Mouse (Mus musculus): Measurements from ENCODE around the gene Foxp1. TPM values are rescaled to one million over a fixed set of nuclear protein-coding genes. Genes with fewer than 3 reads are reported as not detected.
A peak's percentile ranks its signal among the peaks of the same experiment; 100 is the strongest.

The Foxp1 gene
- total RNA-seq, 2 experiments from 2014 or later = 88.5 to 93.5 TPM

DNA sequence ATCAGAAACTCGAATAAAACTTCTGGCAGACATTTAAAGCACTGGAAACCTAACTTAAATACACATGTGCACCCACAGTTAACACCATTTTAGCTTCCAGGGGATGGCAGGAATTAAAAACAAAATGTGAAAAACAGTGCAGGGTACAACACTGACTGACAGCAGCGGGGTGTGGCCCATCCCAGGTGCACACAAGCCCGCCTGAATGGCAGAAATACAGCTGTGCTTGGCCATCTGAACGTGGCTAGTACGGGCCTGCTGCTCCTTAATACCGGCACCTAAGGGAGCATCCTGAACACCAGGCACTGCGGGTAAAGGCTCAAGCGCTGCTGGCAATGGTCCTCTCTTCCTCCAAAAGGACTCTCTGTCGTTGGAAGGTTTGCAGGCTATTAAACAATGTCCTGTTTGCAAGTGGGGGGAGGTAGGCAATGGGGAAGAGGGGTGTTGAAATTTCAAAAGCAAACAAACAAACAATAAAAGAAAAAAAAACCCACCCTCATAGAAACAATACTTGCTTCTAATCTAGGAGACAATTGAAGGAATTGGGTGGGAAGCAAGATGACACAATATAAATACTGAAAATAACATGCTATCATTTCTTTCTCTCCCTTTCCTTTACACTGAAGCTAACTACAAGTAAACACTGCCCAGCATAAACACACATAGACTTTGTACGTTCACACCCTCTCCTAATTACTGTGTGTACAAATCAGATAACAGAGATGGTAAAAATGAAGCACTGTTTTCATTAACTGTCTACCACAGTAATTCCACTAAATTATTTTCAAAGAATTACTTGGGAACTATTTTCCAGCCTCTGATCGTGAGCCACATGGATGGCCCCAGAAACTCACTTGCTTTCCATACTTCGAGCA is 501.7 kb downstream of the Foxp1 start:
- no peak for DNase-seq (ENCODE audit: low spot score in 2 of 2)
- no peak for TF ChIP-seq CTCF (conservative IDR thresholded peaks at IDR 0.05)
- peak overlapping the region; percentile 80 for H3K27ac ChIP-seq

DNA sequence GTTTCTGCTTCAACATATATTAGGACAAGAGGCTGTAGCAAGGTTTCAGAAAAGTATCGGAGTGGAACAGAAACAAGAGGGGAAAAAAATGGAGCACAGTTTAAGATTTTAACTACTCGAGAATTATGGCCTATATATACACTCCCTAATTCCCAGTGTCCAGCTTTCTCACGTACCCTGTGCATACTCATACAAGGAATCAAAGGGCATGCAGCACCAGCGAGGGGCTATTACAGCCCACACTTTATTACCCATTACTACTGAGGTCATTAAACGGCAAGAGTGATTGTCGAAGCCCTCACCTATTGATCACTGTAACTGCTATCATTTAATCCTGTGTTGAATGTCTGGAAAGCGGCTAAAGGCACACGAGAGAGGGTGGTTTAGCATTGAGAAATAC is 502.8 kb downstream of the Foxp1 start:
- DNase-seq (ENCODE audit: low spot score in 2 of 2) = no peak
- TF ChIP-seq CTCF (conservative IDR thresholded peaks at IDR 0.05) = no peak
- peak overlapping the region; percentile 80 for H3K27ac ChIP-seq
- H3K4me3 ChIP-seq = no peak overlapping the region; the same call in 1 of the 2 replicates

More for the DNA sequence above, 501.7 kb downstream of the Foxp1 start:
- peak overlapping the region; percentile 8; the same call in 1 of the 2 replicates for H3K4me3 ChIP-seq

DNA sequence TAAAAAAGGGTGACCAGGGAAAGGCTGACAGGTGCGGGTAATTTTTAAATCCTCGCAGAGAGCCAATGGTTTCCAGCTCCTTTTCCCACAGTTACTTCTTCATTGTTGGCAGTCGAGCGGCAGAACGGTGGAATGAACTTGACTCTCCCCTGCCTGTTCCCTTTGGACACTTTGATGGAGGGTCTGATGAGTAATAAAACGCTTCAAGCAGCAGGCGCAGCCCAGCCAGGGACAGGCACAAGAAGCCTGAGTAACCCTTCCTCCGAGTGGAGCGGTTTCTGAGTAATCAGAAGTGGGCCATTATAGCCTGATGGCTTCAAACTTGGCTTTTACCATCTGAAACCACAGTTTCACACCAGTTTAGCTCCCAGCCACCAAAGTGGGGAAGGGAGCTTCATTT is 503.3 kb downstream of the Foxp1 start:
- Histone ChIP-seq H3K4me3 (no peak overlapping the region; the same call in 1 of the 2 replicates), H3K27ac (peak overlapping the region; percentile 80)
- DNase-seq (ENCODE audit: low spot score in 2 of 2) = no peak
- no peak for TF ChIP-seq CTCF (conservative IDR thresholded peaks at IDR 0.05)

DNA sequence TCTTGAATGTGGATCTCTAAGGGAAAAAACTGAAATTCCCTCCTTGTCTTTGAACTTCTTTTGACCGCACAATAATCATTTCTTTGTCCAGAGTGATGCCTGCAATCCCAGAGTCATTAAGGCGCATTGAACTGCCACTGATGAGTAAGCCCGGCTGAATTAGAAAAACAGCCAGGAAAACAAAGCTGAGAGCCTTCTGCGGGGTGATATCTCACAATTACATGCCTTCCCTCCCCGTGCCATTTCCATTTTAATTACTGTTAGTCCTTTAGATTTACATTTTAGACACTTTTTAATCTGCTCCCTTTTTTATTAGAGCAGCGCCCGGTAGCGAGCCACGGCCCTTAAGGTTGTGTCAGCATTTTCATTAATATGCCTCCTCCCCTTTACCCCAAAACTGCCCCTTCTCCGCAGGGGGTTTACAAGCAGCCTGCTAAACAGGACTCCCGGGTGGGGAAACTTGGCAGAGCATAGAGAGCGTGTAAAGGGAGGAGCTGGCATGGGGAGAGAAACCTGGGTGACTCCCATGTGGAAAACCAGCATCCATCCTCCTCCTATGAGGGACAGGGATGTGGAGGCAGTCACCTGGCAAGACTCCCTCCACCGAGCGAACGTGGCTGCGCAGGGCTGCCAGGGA is 508.5 kb downstream of the Foxp1 start:
- H3K27ac ChIP-seq = peak overlapping the region; percentile 61
- no peak overlapping the region for H3K4me3 ChIP-seq
- no peak for TF ChIP-seq CTCF (conservative IDR thresholded peaks at IDR 0.05)
- peak in 1 of 2 experiments; percentile 21 for DNase-seq (ENCODE audit: low spot score in 2 of 2)

DNA sequence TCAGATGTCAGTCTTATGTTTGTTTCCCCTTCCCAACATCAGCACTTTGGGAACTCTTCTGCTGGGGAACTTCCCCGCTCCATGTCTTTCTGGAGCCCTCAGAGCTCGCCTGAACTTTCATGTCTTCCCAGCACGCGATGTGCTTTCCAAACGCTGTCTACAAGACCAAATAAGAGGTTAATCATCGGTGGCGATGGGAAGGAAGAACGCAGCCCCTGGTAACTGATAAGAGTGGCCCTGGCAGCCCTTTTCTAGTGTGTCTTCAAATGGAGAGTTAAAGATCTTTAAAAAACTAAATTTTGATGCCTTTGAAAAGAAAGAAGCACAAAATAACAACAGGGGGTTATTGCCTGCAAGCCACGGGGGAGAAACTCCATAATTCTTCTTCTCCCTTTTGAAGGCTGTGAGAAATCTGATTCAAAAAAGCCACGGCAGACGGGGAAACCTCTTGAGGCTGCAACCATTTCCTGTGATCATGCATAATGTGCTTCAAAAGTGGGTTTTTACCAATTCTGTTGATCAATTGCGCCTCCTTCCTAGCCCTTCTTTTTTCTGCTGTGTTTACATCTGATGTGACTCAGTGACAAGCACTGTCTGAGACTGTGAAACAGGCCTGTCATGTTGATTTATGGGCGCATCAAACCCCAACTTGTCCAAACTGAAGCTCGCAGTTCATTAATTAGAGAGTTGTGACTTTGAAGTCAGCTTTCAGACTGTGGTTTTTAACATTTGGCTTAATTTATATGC is 509.2 kb downstream of the Foxp1 start:
- no peak for TF ChIP-seq CTCF (conservative IDR thresholded peaks at IDR 0.05)
- H3K27ac ChIP-seq = peak overlapping the region; percentile 61
- no peak for DNase-seq (ENCODE audit: low spot score in 2 of 2)
- H3K4me3 ChIP-seq = no peak overlapping the region

DNA sequence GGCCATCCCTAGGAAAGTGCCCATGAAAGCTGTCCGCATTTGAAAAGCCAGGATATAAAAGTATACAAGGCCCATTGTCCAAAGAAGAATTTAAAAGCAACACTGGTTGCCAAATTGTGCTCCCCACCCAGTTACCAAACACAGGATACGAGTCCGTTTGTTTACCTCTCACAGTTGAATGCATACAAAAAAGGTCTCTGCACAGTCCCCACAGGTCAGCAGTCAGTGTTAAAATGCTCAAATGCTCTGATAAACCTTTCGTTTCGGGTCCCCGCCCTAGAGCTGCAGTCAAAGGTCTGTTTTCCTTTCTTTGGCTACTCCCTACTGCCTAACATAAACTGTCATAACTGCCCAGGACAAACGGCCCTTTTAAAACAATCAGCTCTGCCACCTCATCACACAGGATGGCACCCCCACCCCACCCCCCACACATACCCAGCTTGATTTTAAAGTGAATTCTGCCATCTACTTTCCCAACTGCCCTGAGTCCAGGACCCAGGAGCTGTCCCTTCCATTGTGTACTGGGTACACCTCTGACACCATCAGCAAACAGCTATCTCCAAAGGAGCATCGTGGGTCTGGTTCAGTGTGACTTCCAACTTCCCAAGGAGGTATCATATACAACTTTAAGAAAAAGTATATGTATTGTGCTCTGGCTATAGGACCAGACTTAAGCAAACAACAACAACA is 510.5 kb downstream of the Foxp1 start:
- no peak for DNase-seq (ENCODE audit: low spot score in 2 of 2)
- Histone ChIP-seq H3K4me3 (no peak overlapping the region), H3K27ac (peak overlapping the region; percentile 61)
- no peak for TF ChIP-seq CTCF (conservative IDR thresholded peaks at IDR 0.05)

DNA sequence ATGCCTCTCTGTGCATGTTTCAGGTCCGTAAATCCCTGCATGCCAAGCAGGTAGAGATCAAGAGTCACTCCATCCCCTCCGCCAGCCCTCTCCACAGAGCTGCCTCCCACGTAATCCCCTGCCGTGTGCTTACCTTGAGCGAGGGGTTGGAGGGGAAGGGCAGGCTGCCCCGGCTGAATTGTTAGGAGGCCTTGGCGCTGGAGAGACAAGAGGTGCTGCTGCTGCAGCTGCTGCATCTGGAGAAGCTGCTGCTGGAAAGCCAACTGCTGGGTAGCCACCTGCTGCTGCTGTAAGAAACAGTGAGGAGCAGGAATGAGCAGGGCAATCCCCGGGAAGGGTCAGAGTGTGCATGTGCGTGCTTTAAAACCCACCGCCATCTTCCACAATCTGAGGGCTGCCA is 512.8 kb downstream of the Foxp1 start:
- peak overlapping the region; percentile 23; the same call in 1 of the 2 replicates for H3K27ac ChIP-seq
- no peak for DNase-seq (ENCODE audit: low spot score in 2 of 2)
- TF ChIP-seq CTCF (conservative IDR thresholded peaks at IDR 0.05) = no peak
- no peak overlapping the region for H3K4me3 ChIP-seq

DNA sequence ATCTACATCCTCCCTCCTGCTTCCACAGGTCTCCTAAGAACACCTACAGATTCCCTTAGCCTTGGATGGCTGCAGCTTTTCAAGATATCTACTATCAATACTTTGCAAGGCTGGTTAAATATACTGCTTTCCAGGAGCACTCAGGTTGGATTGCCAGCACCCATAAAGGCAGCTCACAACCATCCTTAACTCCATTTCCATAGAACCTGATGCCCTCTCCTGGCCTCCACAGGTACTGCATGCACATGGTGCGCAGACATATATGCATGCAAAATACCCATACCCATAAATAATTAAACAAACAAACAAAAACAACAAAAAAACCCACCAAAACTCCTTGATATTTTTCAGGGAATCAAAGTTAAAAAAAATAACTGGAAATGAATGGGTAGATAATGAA is 514.0 kb downstream of the Foxp1 start:
- Histone ChIP-seq H3K27ac (no peak overlapping the region), H3K4me3 (no peak overlapping the region)
- no peak for DNase-seq (ENCODE audit: low spot score in 2 of 2)
- TF ChIP-seq CTCF (conservative IDR thresholded peaks at IDR 0.05) = peak; percentile 68

DNA sequence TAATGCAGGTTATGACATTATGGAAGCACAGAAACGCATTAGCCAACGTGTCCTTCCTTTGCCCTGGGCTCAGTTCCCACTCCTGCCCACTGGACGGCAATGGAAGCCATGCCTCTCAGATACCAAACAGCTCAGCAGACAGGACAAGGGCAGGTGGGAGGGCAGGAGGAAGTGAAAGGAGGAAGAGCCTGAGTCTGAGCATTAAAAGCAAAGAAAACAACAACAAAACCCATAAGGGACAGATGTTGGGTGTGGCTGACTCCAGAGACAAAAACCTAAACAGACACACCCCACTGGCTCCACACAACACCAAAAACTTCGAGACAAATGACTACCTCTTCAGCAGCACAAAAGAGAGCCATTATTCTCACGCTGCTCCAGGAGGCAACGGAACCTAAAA is 515.0 kb downstream of the Foxp1 start:
- TF ChIP-seq CTCF (conservative IDR thresholded peaks at IDR 0.05) = no peak
- DNase-seq (ENCODE audit: low spot score in 2 of 2) = no peak
- Histone ChIP-seq H3K27ac (peak overlapping the region; percentile 39; the same call in 1 of the 2 replicates), H3K4me3 (no peak overlapping the region)

DNA sequence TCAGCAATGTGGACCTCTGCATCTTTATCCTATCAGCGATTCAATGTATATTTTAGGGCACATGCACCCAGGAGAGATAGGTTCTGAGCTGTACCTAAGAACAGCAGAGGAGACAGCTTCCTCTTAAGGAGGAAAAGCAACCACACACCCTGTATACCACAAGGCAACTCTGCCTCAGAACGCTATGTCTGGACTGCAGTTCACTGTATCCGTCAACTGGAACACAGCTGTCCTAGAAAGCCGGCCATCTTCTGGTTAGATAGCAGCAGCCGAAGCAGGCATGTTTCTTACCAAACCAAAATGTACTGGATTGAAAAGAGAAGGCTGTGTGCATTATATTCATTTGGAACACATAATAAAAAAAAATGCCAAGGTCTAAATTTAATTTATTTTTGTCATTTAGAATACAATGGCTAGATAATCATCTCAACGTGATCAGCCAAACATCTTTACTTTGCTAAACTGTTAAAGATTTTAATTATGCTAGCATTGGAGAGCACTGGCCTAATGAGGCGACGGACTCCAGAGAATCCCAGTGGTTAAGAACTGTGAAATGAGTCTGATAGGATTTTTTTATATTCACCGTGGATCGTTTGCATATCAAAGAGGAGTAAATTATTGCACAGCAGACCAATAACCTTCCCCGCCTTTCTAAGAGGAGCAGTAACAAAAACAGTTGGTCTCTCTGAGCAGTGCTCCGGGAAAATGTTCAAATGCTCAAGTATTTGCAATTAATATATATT is 518.1 kb downstream of the Foxp1 start:
- Histone ChIP-seq H3K4me3 (no peak overlapping the region), H3K27ac (no peak overlapping the region)
- no peak for TF ChIP-seq CTCF (conservative IDR thresholded peaks at IDR 0.05)
- DNase-seq (ENCODE audit: low spot score in 2 of 2) = no peak

DNA sequence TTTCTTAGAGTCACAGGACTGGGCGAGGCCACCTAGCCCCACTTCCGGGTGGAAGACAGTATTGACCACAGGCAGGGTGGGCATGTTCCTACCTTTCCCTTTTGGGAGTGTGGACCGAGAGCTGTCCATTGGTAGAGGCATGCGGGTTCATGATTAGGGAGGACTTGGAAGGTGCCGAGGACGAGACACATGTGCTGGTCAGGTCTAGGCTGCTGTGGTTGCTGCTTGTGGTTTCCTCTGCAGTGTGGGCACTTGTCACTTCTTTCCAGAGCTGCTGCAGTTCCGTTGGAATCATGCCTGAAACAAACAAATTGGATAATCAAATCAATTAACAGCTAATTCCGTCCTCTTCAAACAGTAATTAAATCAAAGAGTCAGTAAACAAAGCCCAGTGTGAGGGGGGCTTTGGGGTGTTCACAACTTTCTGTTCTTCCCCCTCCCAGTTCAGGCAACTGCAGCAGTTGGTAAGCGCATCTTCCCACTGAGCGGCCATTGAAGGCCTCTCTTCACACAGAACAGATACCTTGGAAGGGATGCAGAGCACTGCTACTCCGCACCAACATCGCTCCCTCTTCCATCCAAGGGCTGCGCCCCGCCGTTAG is 519.3 kb downstream of the Foxp1 start:
- no peak for DNase-seq (ENCODE audit: low spot score in 2 of 2)
- no peak overlapping the region for H3K4me3 ChIP-seq
- peak overlapping the region; percentile 36; the same call in 1 of the 2 replicates for H3K27ac ChIP-seq
- TF ChIP-seq CTCF (conservative IDR thresholded peaks at IDR 0.05) = no peak

Measured in layer of hippocampus, adult 2 months (tissue).